ENCODE assay signal across 12 mouse cellular contexts in genomic region chr1:136796361-136797090, GRCm38 (mm10).
DNase-seq lines count a peak whose midpoint lies in the region; ATAC-seq and TF ChIP-seq lines count a peak whose summit lies in the region.
"Had no signal": no experiment of that assay in that cellular context is flagged by ENCODE, and none has a peak within 500 bp of the region (broad histone marks: within the 10 kb centered on the region; RNA-seq: fewer than 3 reads in every experiment).

No protein-coding gene starts in this region.

- no peak overlapping the region for H3K27ac ChIP-seq in heart, embryonic 14.5 days (replicated peaks in 1 of 2; ENCODE audit: control insufficient read depth in 1 of 2, insufficient read depth in 1 of 2, low read depth in 2 of 2, low read length in 2 of 2)
- H3K27ac ChIP-seq in bone marrow macrophage, adult 2 months (ENCODE audit: insufficient read depth, low read depth, low read length), result no peak overlapping the region
- no peak overlapping the region for H3K27ac ChIP-seq in embryonic facial prominence, embryonic 13.5 days
- H3K27ac ChIP-seq in limb, embryonic 13.5 days, result no peak overlapping the region
- H3K27ac ChIP-seq: midbrain, embryonic 12.5 days; neural tube, embryonic 15.5 days had no signal

- H3K4me3 ChIP-seq in heart, embryonic 14.5 days (ENCODE audit: control insufficient read depth in 1 of 2, insufficient read depth in 1 of 2, low read depth in 1 of 2, low read length in 2 of 2), result no peak overlapping the region
- H3K4me3 ChIP-seq in bone marrow macrophage, adult 2 months (ENCODE audit: insufficient read depth, low read length), result peak overlapping the region; percentile 46
- no peak overlapping the region for H3K4me3 ChIP-seq in embryonic facial prominence, embryonic 13.5 days
- no peak overlapping the region for H3K4me3 ChIP-seq in limb, embryonic 13.5 days
- H3K4me3 ChIP-seq: midbrain, embryonic 12.5 days; neural tube, embryonic 15.5 days had no signal

- H3K9ac ChIP-seq in heart, embryonic 14.5 days (ENCODE audit: low read length), result no peak overlapping the region
- no peak overlapping the region for H3K9ac ChIP-seq in embryonic facial prominence, embryonic 13.5 days
- H3K9ac ChIP-seq in limb, embryonic 13.5 days, result no peak overlapping the region
- H3K9ac ChIP-seq: midbrain, embryonic 12.5 days; neural tube, embryonic 15.5 days had no signal

- no peak for DNase-seq in heart, adult 8-10 months (ENCODE audit: low spot score)
- DNase-seq in left cerebral cortex, adult 8-10 months (ENCODE audit: low spot score in 2 of 2), result no peak
- no peak for DNase-seq in left cerebral cortex, postnatal 10 days (ENCODE audit: extremely low spot score in 1 of 2, low spot score in 2 of 2)
- no peak for DNase-seq in Muller cell, postnatal 12 days (ENCODE audit: inconsistent ontology term)
- DNase-seq: cerebellum, adult 9-10 months had no signal

- H3K4me2 ChIP-seq in heart, embryonic 14.5 days (ENCODE audit: low read length), result peak overlapping the region; percentile 24; the same call in 1 of the 2 replicates
- peak overlapping the region; percentile 31 for H3K4me2 ChIP-seq in embryonic facial prominence, embryonic 13.5 days
- 0 out of 2 replicates have a peak overlapping the region, but pooled peaks have one; percentile 10 for H3K4me2 ChIP-seq in limb, embryonic 13.5 days (replicated peaks)
- H3K4me2 ChIP-seq: midbrain, embryonic 12.5 days; neural tube, embryonic 15.5 days had no signal

- no peak for TF ChIP-seq CTCF in bone marrow macrophage, adult 2 months (IDR thresholded peaks at IDR 0.05; ENCODE audit: low read depth, low read length)

- TF ChIP-seq POLR2A in bone marrow macrophage, adult 2 months (IDR thresholded peaks at IDR 0.05; ENCODE audit: borderline replicate concordance, low read depth, low read length), result no peak

- H3K9me3 ChIP-seq in heart, embryonic 14.5 days (ENCODE audit: control insufficient read depth, low read length), result no peaks in the 10 kb centered on the region
- H3K9me3 ChIP-seq in embryonic facial prominence, embryonic 13.5 days, result no peaks in the 10 kb centered on the region
- no peaks in the 10 kb centered on the region for H3K9me3 ChIP-seq in limb, embryonic 13.5 days
- H3K9me3 ChIP-seq: midbrain, embryonic 12.5 days; neural tube, embryonic 15.5 days had no signal

- H3K4me1 ChIP-seq in heart, embryonic 14.5 days (ENCODE audit: control insufficient read depth in 2 of 2, insufficient read depth in 2 of 2, low read length in 2 of 2), result no peaks in the 10 kb centered on the region
- no peaks in the 10 kb centered on the region for H3K4me1 ChIP-seq in bone marrow macrophage, adult 2 months (ENCODE audit: control insufficient read depth, insufficient read depth, low read length)
- H3K4me1 ChIP-seq in embryonic facial prominence, embryonic 13.5 days, result no peaks in the 10 kb centered on the region
- no peaks in the 10 kb centered on the region for H3K4me1 ChIP-seq in limb, embryonic 13.5 days
- H3K4me1 ChIP-seq: midbrain, embryonic 12.5 days; neural tube, embryonic 15.5 days had no signal

- no peak for ATAC-seq in heart, embryonic 14.5 days (ENCODE audit: insufficient number of reproducible peaks, insufficient read depth, low FRiP score, low read depth)
- ATAC-seq in embryonic facial prominence, embryonic 13.5 days (ENCODE audit: insufficient number of reproducible peaks, insufficient read depth, low FRiP score, low TSS enrichment, low read depth), result no peak
- ATAC-seq in limb, embryonic 13.5 days (ENCODE audit: low FRiP score, low read depth), result no peak
- ATAC-seq: intestine, postnatal 0 days had no signal

- WGBS in heart, embryonic 14.5 days, result 39% methylated on average over 17 of the region's 17 CpGs
- 29% methylated on average over 17 of the region's 17 CpGs for WGBS in embryonic facial prominence, embryonic 13.5 days
- WGBS in limb, embryonic 13.5 days, result 30% methylated on average over 17 of the region's 17 CpGs

- no peaks in the 10 kb centered on the region for H3K36me3 ChIP-seq in heart, embryonic 14.5 days (ENCODE audit: control insufficient read depth, insufficient read depth, low read length)
- H3K36me3 ChIP-seq in embryonic facial prominence, embryonic 13.5 days, result no peaks in the 10 kb centered on the region
- H3K36me3 ChIP-seq in limb, embryonic 13.5 days, result no peaks in the 10 kb centered on the region
- H3K36me3 ChIP-seq: midbrain, embryonic 12.5 days; neural tube, embryonic 15.5 days had no signal

- intact Hi-C loops in left cerebral cortex, postnatal 10 days (cut with DNase I), result no loop called here

- H3K27me3 ChIP-seq in heart, embryonic 14.5 days (ENCODE audit: control insufficient read depth, insufficient read depth, low read length), result no peaks in the 10 kb centered on the region
- no peaks in the 10 kb centered on the region for H3K27me3 ChIP-seq in embryonic facial prominence, embryonic 13.5 days
- H3K27me3 ChIP-seq in limb, embryonic 13.5 days, result no peaks in the 10 kb centered on the region
- H3K27me3 ChIP-seq: midbrain, embryonic 12.5 days; neural tube, embryonic 15.5 days had no signal
